Mouse (Mus musculus) stomach, embryonic 15.5 days (tissue): ENCODE data around the gene Clec2g. TPM values are rescaled to one million over a fixed set of nuclear protein-coding genes. Genes with fewer than 3 reads are reported as not detected.

Experiments
- microRNA-seq: library from miRNA; unstranded; fragments of <30 nt; microRNA quantifications from one replicate; pipeline ENCODE4, GENCODE M21; 2016
- polyA plus RNA-seq: library from polyadenylated mRNA; unstranded; fragments of >200 nt; fragmentation: Nextera tagmentation; extraction: Ambion mirVana; gene quantifications from 2 replicates; pipeline ENCODE4 v1.2.1, GENCODE M21; 2015

Clec2g gene
- polyA plus RNA-seq, 1 experiment from 2014 or later, result 0.33 TPM

Small RNAs within 50 kb of the gene (microRNA-seq; reads per million reads assigned to microRNA genes)
- gene Gm27336, result not detected
- gene Mir7649, result not detected

Other genes with a start within 250 kb of the Clec2g start
- not detected in 2 replicates for gene Klrb1, start 211.3 kb upstream of the Clec2g start, polyA plus RNA-seq
- gene Klrb1c, start 145.2 kb upstream of the Clec2g start, polyA plus RNA-seq, result 0.12 and 0.23 TPM in 2 replicates
- 0.21 TPM in 1 of 2 replicates, not detected in the other for gene Gm44511, start 108.1 kb upstream of the Clec2g start, polyA plus RNA-seq
- gene Klrb1b, start 108.0 kb upstream of the Clec2g start, polyA plus RNA-seq, result 0.35 and 0.60 TPM in 2 replicates
- gene Clec2i, start 46.8 kb upstream of the Clec2g start, polyA plus RNA-seq, result 0.34 and 0.45 TPM in 2 replicates
- 1.6 TPM in 2 replicates for gene BC035044, start 43.3 kb upstream of the Clec2g start, polyA plus RNA-seq
- gene Klrb1f, start 111.5 kb downstream of the Clec2g start, polyA plus RNA-seq, result 0.32 TPM in 2 replicates
- gene Clec2e, start 166.5 kb downstream of the Clec2g start, polyA plus RNA-seq, result 2.3 and 2.7 TPM in 2 replicates
- 0.85 and 1.1 TPM in 2 replicates for gene Clec2d, start 246.2 kb downstream of the Clec2g start, polyA plus RNA-seq